Mouse (Mus musculus) small intestine, adult 10 weeks (tissue): ENCODE results near the gene Ppp6r1. TPM values are rescaled to one million over a fixed set of nuclear protein-coding genes. Genes with fewer than 3 reads are reported as not detected.

ENCODE experiments used
- polyA plus RNA-seq: library from polyadenylated mRNA; stranded (reverse); fragments of 350-450 nt; fragmentation: Illumina TruSeq; extraction: RNeasy Lipid Tissue Mini Kit (QIAGEN cat#74804); gene quantifications from one replicate; pipeline ENCODE4 v1.2.3, GENCODE M21; 2014; ENCODE audit warnings: low replicate concordance

Gene Ppp6r1
- 11.5 TPM for polyA plus RNA-seq

DNA sequence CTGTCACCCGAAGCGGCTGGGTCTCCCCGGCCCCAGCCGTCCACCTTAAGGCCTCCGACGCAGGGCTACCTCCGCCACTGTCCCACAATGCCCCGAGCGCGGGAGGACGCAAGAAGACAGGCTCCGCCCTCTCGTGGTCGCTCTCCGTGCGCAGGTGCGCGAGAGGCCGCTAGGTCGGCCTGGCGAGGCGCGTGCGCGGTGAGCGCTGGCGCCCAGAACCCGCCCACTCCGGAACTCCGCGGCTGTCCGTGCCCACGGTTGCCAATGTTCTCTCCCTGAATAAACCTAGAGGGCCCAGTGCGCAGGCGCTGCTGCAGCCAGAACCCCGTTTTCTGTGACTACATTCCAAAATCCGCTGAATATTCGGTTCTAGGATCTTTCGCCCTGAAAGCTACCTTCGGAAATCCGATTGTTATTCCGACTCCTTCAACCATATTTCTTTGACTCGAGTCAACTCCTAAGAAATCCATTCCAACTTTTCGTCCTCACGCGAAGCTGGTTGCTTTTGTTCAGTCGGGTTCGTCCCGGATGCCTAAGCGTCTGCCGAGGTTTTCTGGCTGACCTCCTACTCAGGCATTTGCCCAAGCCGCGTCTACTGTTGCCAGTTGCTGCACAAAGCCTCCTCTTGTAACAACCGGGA, at the start of gene Ppp6r1:
Gene Ppp6r1 (minus strand): TSS at position 108 of the 640 bp plus-strand sequence.

DNA sequence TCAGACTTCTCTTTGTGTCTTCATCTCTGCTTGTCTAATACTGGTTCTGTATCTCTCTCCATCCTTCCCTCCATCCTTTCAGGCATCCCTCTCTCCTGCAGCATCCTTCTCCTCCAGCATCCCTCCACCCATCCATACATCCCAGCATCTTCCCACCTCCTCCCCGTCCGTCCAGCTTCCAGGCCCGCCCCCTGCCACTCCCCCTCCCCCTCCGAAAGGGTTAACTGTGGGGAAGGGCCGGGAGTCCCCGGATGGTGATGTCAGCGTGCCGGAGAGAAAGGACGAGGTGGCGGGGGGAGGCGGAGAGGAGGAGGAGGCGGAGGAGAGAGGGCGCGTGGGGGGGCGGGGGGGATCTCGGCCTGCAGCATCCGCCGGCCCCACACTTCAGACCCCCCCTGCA, 31.6 kb upstream of the Ppp6r1 start, which contains the start of gene Brsk1:
Gene Brsk1 (plus strand): TSS at position 218 of the 400 bp plus-strand sequence.

DNA sequence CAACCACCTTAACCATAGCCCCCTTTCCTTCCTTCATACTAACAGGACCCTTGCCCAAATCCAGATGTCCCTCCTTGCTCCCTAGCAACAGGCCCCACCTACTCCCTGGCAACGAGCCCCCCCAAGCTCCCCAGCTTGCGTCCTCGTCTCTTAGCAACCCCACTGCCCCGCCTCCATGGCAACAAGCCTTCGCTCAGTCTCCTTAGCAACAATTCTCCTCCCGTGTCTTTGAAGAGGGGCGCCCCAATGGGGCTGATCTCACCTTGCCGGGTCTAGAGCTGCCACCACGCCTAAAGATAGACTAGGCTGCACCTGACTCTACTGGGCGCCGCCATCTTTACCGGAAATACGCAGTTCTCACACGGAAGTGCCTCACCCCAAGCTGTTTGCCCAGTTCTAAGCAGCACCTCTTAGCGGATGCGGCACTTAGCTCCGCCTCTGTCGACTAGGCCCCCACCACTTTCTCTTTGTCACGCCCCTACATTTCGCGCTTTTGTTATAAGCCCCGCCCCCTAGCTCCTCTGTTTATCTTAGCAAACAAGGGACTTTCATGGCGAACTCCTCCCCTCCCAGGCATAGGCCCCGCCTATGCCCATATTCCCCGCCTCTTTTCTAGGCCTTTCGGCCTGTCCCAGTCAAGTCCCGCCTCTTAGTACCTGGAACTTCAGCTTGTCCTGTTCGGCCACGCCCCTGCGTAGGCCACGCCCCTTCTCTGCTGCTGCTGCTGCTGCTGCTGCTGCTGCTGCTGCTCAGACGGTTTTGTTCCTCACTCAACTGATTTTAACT, 26.0 kb upstream of the Ppp6r1 start, which contains the start of gene Hspbp1:
Gene Hspbp1 (minus strand): TSS at position 437 of the 786 bp plus-strand sequence.

DNA sequence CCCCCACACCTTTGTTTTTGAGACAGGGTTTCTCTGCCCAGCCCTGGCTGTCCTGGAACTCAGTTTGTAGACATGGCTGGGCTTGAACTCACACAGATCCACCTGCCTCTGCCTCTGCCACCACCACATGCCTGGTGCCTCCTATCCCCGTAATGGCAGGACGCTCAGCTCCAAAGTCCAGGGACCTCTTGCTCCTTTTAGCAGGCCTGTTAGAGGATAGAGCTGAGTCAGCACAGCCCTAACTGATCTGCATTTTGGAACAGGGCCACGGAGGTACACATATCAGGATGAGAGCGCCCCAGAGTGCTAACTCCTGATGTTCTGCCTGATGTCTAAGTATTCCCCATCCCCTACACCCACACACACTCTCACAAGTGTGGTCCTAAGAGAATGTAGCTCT, 27.8 kb downstream of the Ppp6r1 start, which contains the start of gene Tmem86b:
Gene Tmem86b (minus strand): TSS at position 392 of the 400 bp plus-strand sequence.

DNA sequence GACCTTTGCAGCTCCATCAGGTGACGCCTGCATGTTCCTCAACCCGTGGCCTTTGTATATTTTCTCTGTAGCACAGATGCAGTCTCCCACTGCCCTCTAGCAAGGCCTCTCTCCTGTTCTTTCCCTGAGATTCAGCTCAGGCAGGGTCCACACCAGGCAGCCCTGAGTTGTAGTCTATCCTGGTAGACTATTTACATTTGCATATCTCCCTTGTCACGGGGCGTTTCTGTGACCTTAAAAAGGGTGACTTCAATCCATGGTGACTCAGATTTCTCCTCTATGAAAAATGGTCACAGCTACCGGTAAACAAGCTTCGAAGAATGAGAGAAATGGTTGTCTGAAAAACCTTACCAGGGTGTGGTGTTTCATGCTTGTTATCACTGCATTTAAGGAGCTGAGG, 54.9 kb downstream of the Ppp6r1 start, which contains the start of gene Ptprh:
Gene Ptprh (minus strand): TSS at position 169 of the 400 bp plus-strand sequence.

Other genes starting within 250 kb of the Ppp6r1 start
- gene Rdh13, start 213.4 kb downstream of the Ppp6r1 start, polyA plus RNA-seq = 7.0 TPM
- 0.11 TPM for gene Eps8l1, start 198.3 kb downstream of the Ppp6r1 start, polyA plus RNA-seq
- gene Ppp1r12c, start 157.3 kb downstream of the Ppp6r1 start, polyA plus RNA-seq = 4.6 TPM
- 0.85 TPM for gene Tnnt1, start 142.6 kb downstream of the Ppp6r1 start, polyA plus RNA-seq
- gene Tnni3, start 134.8 kb downstream of the Ppp6r1 start, polyA plus RNA-seq = not detected
- gene Dnaaf3, start 126.6 kb downstream of the Ppp6r1 start, polyA plus RNA-seq = not detected
- 1.1 TPM for gene Syt5, start 111.5 kb downstream of the Ppp6r1 start, polyA plus RNA-seq
- gene Ptprh, start 55.0 kb downstream of the Ppp6r1 start, polyA plus RNA-seq = 19.6 TPM
- 28.1 TPM for gene Tmem86b, start 27.6 kb downstream of the Ppp6r1 start, polyA plus RNA-seq
- not detected for gene Hspbp1, start 26.0 kb upstream of the Ppp6r1 start, polyA plus RNA-seq
- not detected for gene Brsk1, start 31.6 kb upstream of the Ppp6r1 start, polyA plus RNA-seq
- gene Tmem150b, start 66.2 kb upstream of the Ppp6r1 start, polyA plus RNA-seq = 4.2 TPM
- gene Kmt5c, start 81.1 kb upstream of the Ppp6r1 start, polyA plus RNA-seq = 2.5 TPM
- not detected for gene Cox6b2, start 94.1 kb upstream of the Ppp6r1 start, polyA plus RNA-seq
- not detected for gene Fam71e2, start 112.3 kb upstream of the Ppp6r1 start, polyA plus RNA-seq
- gene Il11, start 123.8 kb upstream of the Ppp6r1 start, polyA plus RNA-seq = not detected
- not detected for gene Tmem190, start 123.9 kb upstream of the Ppp6r1 start, polyA plus RNA-seq
- 1.0 TPM for gene Tmem238, start 130.6 kb upstream of the Ppp6r1 start, polyA plus RNA-seq
- gene Rpl28, start 133.9 kb upstream of the Ppp6r1 start, polyA plus RNA-seq = 4.2 TPM
- 2.9 TPM for gene Ube2s, start 153.6 kb upstream of the Ppp6r1 start, polyA plus RNA-seq
- gene Shisa7, start 185.7 kb upstream of the Ppp6r1 start, polyA plus RNA-seq = 0.19 TPM
- gene Isoc2b, start 211.2 kb upstream of the Ppp6r1 start, polyA plus RNA-seq = 0.97 TPM
- 0.85 TPM for gene Isoc2a, start 218.1 kb upstream of the Ppp6r1 start, polyA plus RNA-seq
- gene Gm36210, start 247.5 kb upstream of the Ppp6r1 start, polyA plus RNA-seq = not detected